Mouse (Mus musculus) thymus, postnatal 0 days (tissue): Measurements from ENCODE around the gene H2al1e. TPM values are rescaled to one million over a fixed set of nuclear protein-coding genes. Genes with fewer than 3 reads are reported as not detected.

Source experiments
- polyA plus RNA-seq: library from polyadenylated mRNA; unstranded; fragments of >200 nt; fragmentation: Nextera tagmentation; extraction: Ambion mirVana; gene quantifications from 2 replicates; pipeline ENCODE4 v1.2.1, GENCODE M21; 2015

H2al1e gene
- polyA plus RNA-seq, 1 experiment from 2014 or later = not detected

Other genes starting within 250 kb of the H2al1e start
- not detected in 2 replicates for gene H2al1a, start 12.7 kb upstream of the H2al1e start, polyA plus RNA-seq
- not detected in 2 replicates for gene H2al1b, start 9.5 kb upstream of the H2al1e start, polyA plus RNA-seq
- not detected in 2 replicates for gene H2al1c, start 6.3 kb upstream of the H2al1e start, polyA plus RNA-seq
- not detected in 2 replicates for gene H2al1d, start 3.1 kb upstream of the H2al1e start, polyA plus RNA-seq
- not detected in 2 replicates for gene H2al1f, start 3.2 kb downstream of the H2al1e start, polyA plus RNA-seq
- not detected in 2 replicates for gene H2al1g, start 6.3 kb downstream of the H2al1e start, polyA plus RNA-seq
- not detected in 2 replicates for gene H2al1h, start 9.6 kb downstream of the H2al1e start, polyA plus RNA-seq
- gene H2al1i, start 12.7 kb downstream of the H2al1e start, polyA plus RNA-seq = not detected in 2 replicates
- gene H2al1j, start 15.9 kb downstream of the H2al1e start, polyA plus RNA-seq = not detected in 2 replicates